Mouse (Mus musculus) spleen, adult 2 months (tissue): ENCODE data around the gene Cep170b. TPM values are rescaled to one million over a fixed set of nuclear protein-coding genes. Genes with fewer than 3 reads are reported as not detected.

ENCODE experiments used
- DNase-seq, 2 experiments: peaks; one replicate each; pipeline versions ENCODE4 v3.0.0 to v3.0.0-alpha.2; 2012 to 2021; ENCODE audit warnings: low spot score in 2 of 2, low read depth in 1 of 2
- H3K27ac ChIP-seq: fragments of 200-500 bp; 2 replicates; pipeline ENCODE4 v1.5.1; 2012; ENCODE audit warnings: low read length, inconsistent platforms; ENCODE audit not compliant: insufficient read depth
- H3K27me3 ChIP-seq: fragments of 200-500 bp; 2 replicates; pipeline ENCODE4 v1.6.1; 2012; ENCODE audit warnings: mild to moderate bottlenecking, moderate library complexity, low read length, inconsistent platforms; ENCODE audit not compliant: control insufficient read depth, insufficient read depth
- H3K36me3 ChIP-seq: fragments of 200-500 bp; 2 replicates; pipeline ENCODE4 v1.6.1; 2012; ENCODE audit warnings: mild to moderate bottlenecking, low read length, inconsistent platforms; ENCODE audit not compliant: control insufficient read depth, insufficient read depth
- H3K4me1 ChIP-seq: fragments of 200-500 bp; 2 replicates; pipeline ENCODE4 v1.6.1; 2011; ENCODE audit warnings: inconsistent platforms; ENCODE audit not compliant: control insufficient read depth, insufficient read depth, insufficient read length
- H3K4me3 ChIP-seq: fragments of 200-500 bp; 2 replicates; pipeline ENCODE4 v1.5.1; 2011; ENCODE audit warnings: mild to moderate bottlenecking, inconsistent platforms; ENCODE audit not compliant: insufficient read depth, insufficient read length; ENCODE audit errors: extremely low read depth
- CTCF ChIP-seq: fragments of 200-500 bp; IDR thresholded peaks from 2 replicates; pipeline ENCODE4 v1.5.1; 2011; ENCODE audit warnings: mild to moderate bottlenecking, inconsistent platforms; ENCODE audit not compliant: insufficient read depth, insufficient read length, insufficient replicate concordance; ENCODE audit errors: extremely low read depth
- POLR2A ChIP-seq: fragments of 200-500 bp; IDR thresholded peaks from 2 replicates; pipeline ENCODE4 v1.6.1; 2011; ENCODE audit warnings: low read depth, low read length, inconsistent platforms
- WGBS: fragments of 180-500 bp; shearing (Covaris S2); methylation state at CpG from one replicate; pipeline ENCODE4 v1.1.7; 2018; 5-methylcytosine and 5-hydroxymethylcytosine counted together
- polyA plus RNA-seq: library from polyadenylated mRNA; depleted of rRNA; stranded (reverse); fragments of >200 nt; gene quantifications from 2 replicates; pipeline ENCODE4 v1.2.3, GENCODE M21; 2012

Cep170b gene
- polyA plus RNA-seq, 1 experiment = 7.6 TPM

GRCm38 (mm10) chr12:112722240-112723027 is 2.2 kb downstream of the Cep170b start:
- TF ChIP-seq POLR2A (no peak), CTCF (no peak)
- 1% methylated on average over 67 of the region's 75 CpGs for WGBS
- DNase-seq = peak in 1 of 2 experiments; percentile 18
- H3K4me1 ChIP-seq = peaks cover 5% of the 10 kb centered on the region; the same call in 1 of the 2 replicates
- peaks cover 7% of the 10 kb centered on the region; the same call in 1 of the 2 replicates for H3K27me3 ChIP-seq
- no peak overlapping the region for H3K27ac ChIP-seq
- peak overlapping the region; percentile 65 for H3K4me3 ChIP-seq
- no peaks in the 10 kb centered on the region for H3K36me3 ChIP-seq

GRCm38 (mm10) chr12:112723028-112723330 is 2.7 kb downstream of the Cep170b start:
- H3K36me3 ChIP-seq = no peaks in the 10 kb centered on the region
- no peak for TF ChIP-seq POLR2A
- peaks cover 5% of the 10 kb centered on the region; the same call in 1 of the 2 replicates for H3K4me1 ChIP-seq
- no peak for DNase-seq
- H3K27ac ChIP-seq = no peak overlapping the region
- H3K27me3 ChIP-seq = peaks cover 7% of the 10 kb centered on the region; the same call in 1 of the 2 replicates
- peak overlapping the region; percentile 65; the same call in 1 of the 2 replicates for H3K4me3 ChIP-seq
- 39% methylated on average over 5 of the region's 5 CpGs for WGBS

GRCm38 (mm10) chr12:112723445-112723844 is 3.2 kb downstream of the Cep170b start:
- H3K27ac ChIP-seq = no peak overlapping the region
- no peak for DNase-seq
- 90% methylated on average over 6 of the region's 6 CpGs for WGBS
- H3K4me3 ChIP-seq = no peak overlapping the region
- TF ChIP-seq CTCF (no peak), POLR2A (no peak)
- H3K27me3 ChIP-seq = peaks cover 7% of the 10 kb centered on the region; the same call in 1 of the 2 replicates
- H3K36me3 ChIP-seq = no peaks in the 10 kb centered on the region
- H3K4me1 ChIP-seq = peaks cover 5% of the 10 kb centered on the region; the same call in 1 of the 2 replicates

GRCm38 (mm10) chr12:112724077-112724805 is 4.0 kb downstream of the Cep170b start:
- Histone ChIP-seq H3K4me3 (no peak overlapping the region), H3K27me3 (peaks cover 7% of the 10 kb centered on the region; the same call in 1 of the 2 replicates), H3K4me1 (peaks cover 5% of the 10 kb centered on the region; the same call in 1 of the 2 replicates), H3K27ac (no peak overlapping the region), H3K36me3 (no peaks in the 10 kb centered on the region)
- peak; percentile 61 to 72 for DNase-seq
- 83% methylated on average over 11 of the region's 11 CpGs for WGBS
- TF ChIP-seq CTCF = peak; percentile 29; the same call in 1 of the 2 replicates
- no peak for TF ChIP-seq POLR2A

- H3K36me3 ChIP-seq = no peaks in the 10 kb centered on the region
- 0 out of 2 replicates have a peak, but pooled peaks cover under 1% of the 10 kb centered on the region for H3K4me1 ChIP-seq
- 84% methylated on average over 8 of the region's 8 CpGs for WGBS
- no peak overlapping the region for H3K4me3 ChIP-seq
- no peak overlapping the region for H3K27ac ChIP-seq
- H3K27me3 ChIP-seq = peaks cover 1% of the 10 kb centered on the region; the same call in 1 of the 2 replicates
- TF ChIP-seq POLR2A = no peak
- no peak for DNase-seq
Observed at GRCm38 (mm10) chr12:112727801-112728200, 7.5 kb downstream of the Cep170b start.

- no peak for TF ChIP-seq POLR2A
- no peak for TF ChIP-seq CTCF
- H3K36me3 ChIP-seq = no peaks in the 10 kb centered on the region
- no peak overlapping the region for H3K27ac ChIP-seq
Observed at GRCm38 (mm10) chr12:112730808-112731207, 10.6 kb downstream of the Cep170b start.

More at GRCm38 (mm10) chr12:112730808-112731207, 10.6 kb downstream of the Cep170b start:
- no peaks in the 10 kb centered on the region for H3K4me1 ChIP-seq
- H3K4me3 ChIP-seq = no peak overlapping the region
- no peak for DNase-seq
- 87% methylated on average over 14 of the region's 14 CpGs for WGBS
- H3K27me3 ChIP-seq = no peaks in the 10 kb centered on the region
